Mouse (Mus musculus) CH12.LX (cell line): ENCODE results near the gene Nr5a2. TPM values are rescaled to one million over a fixed set of nuclear protein-coding genes. Genes with fewer than 3 reads are reported as not detected.
A peak's percentile ranks its signal among the peaks of the same experiment; 100 is the strongest.

Experiments used
- DNase-seq: peaks from one replicate; pipeline ENCODE4 v3.0.0-alpha.2; 2013; ENCODE audit errors: extremely low read depth
- H3K27ac ChIP-seq: 2 replicates; pipeline ENCODE4 v1.5.1; 2012; ENCODE audit warnings: low read depth, mild to moderate bottlenecking, control low read depth, moderate library complexity; ENCODE audit not compliant: insufficient read depth
- H3K27me3 ChIP-seq: replicated peaks from 2 replicates; pipeline ENCODE3; 2012; ENCODE audit warnings: inconsistent platforms
- H3K36me3 ChIP-seq, 2 experiments: replicated peaks in 1 of 2; 2 replicates each; pipeline versions ENCODE3 to v1.6.1; 2012; ENCODE audit warnings: inconsistent platforms in 1 of 2, low read length in 1 of 2, mild to moderate bottlenecking in 1 of 2, mixed read lengths in 1 of 2, moderate library complexity in 1 of 2; ENCODE audit not compliant: control insufficient read depth in 1 of 2, insufficient read depth in 1 of 2
- H3K4me1 ChIP-seq, 2 experiments: 2 replicates each; pipeline ENCODE4 v1.6.1; 2012; ENCODE audit warnings: inconsistent platforms in 1 of 2, moderate library complexity in 1 of 2; ENCODE audit not compliant: insufficient read depth in 2 of 2, control insufficient read depth in 1 of 2
- H3K4me2 ChIP-seq: 2 replicates; pipeline ENCODE4 v1.6.1; 2012; ENCODE audit warnings: low read depth, mild to moderate bottlenecking, control low read depth; ENCODE audit not compliant: poor library complexity, insufficient read depth, severe bottlenecking
- H3K4me3 ChIP-seq, 3 experiments: fragments of 150-350 bp in 1 of 3; sonication (generic) in 1 of 3; replicated peaks in 1 of 3; 2 replicates each; pipeline versions ENCODE3 to v1.5.1; 2011 to 2012; ENCODE audit warnings: low read depth in 2 of 3, low read length in 2 of 3, mild to moderate bottlenecking in 2 of 3, moderate library complexity in 2 of 3, control low read depth in 1 of 3, improper control_type of control experiment in 1 of 3, inconsistent platforms in 1 of 3, mixed read lengths in 1 of 3; ENCODE audit not compliant: poor library complexity in 1 of 3
- H3K79me2 ChIP-seq: replicated peaks from 2 replicates; pipeline ENCODE4 v1.6.1; 2012; ENCODE audit warnings: mild to moderate bottlenecking, moderate library complexity; ENCODE audit not compliant: control insufficient read depth, poor library complexity, insufficient read depth, severe bottlenecking; ENCODE audit errors: extremely low read depth
- H3K9ac ChIP-seq: 2 replicates; pipeline ENCODE4 v1.6.1; 2012; ENCODE audit warnings: low read depth, mild to moderate bottlenecking, control low read depth, moderate library complexity; ENCODE audit not compliant: insufficient read depth
- H3K9me3 ChIP-seq: replicated peaks from 2 replicates; pipeline ENCODE3; 2012; ENCODE audit warnings: low read length, inconsistent platforms, mixed read lengths
- EP300 ChIP-seq: IDR thresholded peaks from 2 replicates; pipeline ENCODE4 v1.6.1; 2011; ENCODE audit warnings: low read length, improper control_type of control experiment
- MAFK ChIP-seq: IDR thresholded peaks from 2 replicates; pipeline ENCODE4 v1.6.1; 2011; ENCODE audit warnings: low read length, improper control_type of control experiment; ENCODE audit not compliant: insufficient replicate concordance
- MEF2A ChIP-seq: IDR thresholded peaks from 2 replicates; pipeline ENCODE4 v1.6.1; 2014; ENCODE audit warnings: low read depth, mild to moderate bottlenecking, inconsistent platforms, low read length, improper control_type of control experiment, borderline replicate concordance
- RAD21 ChIP-seq: IDR thresholded peaks from 2 replicates; pipeline ENCODE4 v1.6.1; 2011; ENCODE audit warnings: low read depth, mild to moderate bottlenecking, low read length, improper control_type of control experiment, moderate library complexity
- SMC3 ChIP-seq: IDR thresholded peaks from 2 replicates; pipeline ENCODE4 v1.6.1; 2011; ENCODE audit warnings: low read depth, low read length, improper control_type of control experiment
- ZKSCAN1 ChIP-seq: IDR thresholded peaks from 2 replicates; pipeline ENCODE4 v1.6.1; 2012; ENCODE audit warnings: low read depth, inconsistent platforms, low read length, improper control_type of control experiment, borderline replicate concordance
- ZNF384 ChIP-seq: IDR thresholded peaks from 2 replicates; pipeline ENCODE4 v1.6.1; 2012; ENCODE audit warnings: low read depth, low read length, improper control_type of control experiment, inconsistent platforms
- dilution Hi-C: fragments of 300-500 bp; cut with MboI; formaldehyde crosslinking; loops from 2 replicates; pipeline ENCODE4 v1.14.3; 2020; ENCODE audit warnings: low sequenced_read_pairs; ENCODE audit not compliant: extremely low pct_unique_long_range_greater_than_20kb, extremely low pct_ligation_motif_present
- in situ Hi-C: fragments of 300-500 bp; cut with MboI; formaldehyde crosslinking; loops from 3 replicates; pipeline ENCODE4 v1.14.3; 2019; ENCODE audit warnings: low sequenced_read_pairs, low pct_ligation_motif_present, low pct_unique_long_range_greater_than_20kb, mixed read lengths
- polyA plus RNA-seq: library from polyadenylated mRNA; unstranded; fragments of >175 nt; gene quantifications from 2 replicates; pipeline ENCODE4 v1.2.1, GENCODE M21; 2012; ENCODE audit warnings: low read depth; ENCODE audit not compliant: insufficient read length
- total RNA-seq, 2 experiments: library from RNA; depleted of rRNA; stranded (reverse); fragments of 300-350 nt in 1 of 2; fragments of >200 nt in 1 of 2; gene quantifications; 2 replicates each; pipeline ENCODE4 v1.2.3; 2012 to 2014

The Nr5a2 gene
- total and polyA plus RNA-seq, 3 experiments = 0.47 to 1.3 (median 0.77) TPM

DNA sequence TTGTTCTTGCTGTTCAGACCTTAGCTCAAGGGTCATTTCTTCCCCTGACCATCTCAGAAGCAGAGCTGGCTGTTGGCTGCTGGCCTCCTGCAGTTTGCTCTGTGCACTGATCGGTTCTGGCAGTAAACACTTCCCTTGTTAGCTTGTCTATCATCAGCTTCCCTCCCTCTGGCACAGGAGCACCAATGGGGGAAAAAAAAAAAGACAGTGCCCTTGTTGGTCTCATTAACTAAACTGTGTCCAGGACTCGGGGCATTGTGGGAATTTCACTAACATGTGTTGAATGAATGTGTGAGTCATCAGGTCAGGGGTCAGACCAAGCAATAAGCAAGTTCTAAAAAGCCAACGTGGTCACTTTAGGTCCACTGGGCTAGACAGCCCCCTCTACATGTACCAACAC lies 34.2 kb downstream of the Nr5a2 start:
- TF ChIP-seq ZNF384 (no peak), MAFK (no peak), EP300 (no peak)
- Histone ChIP-seq H3K4me2 (no peak overlapping the region), H3K79me2 (no peaks in the 10 kb centered on the region), H3K36me3 (no peaks in the 10 kb centered on the region), H3K4me3 (no peak overlapping the region), H3K9me3 (no peaks in the 10 kb centered on the region), H3K4me1 (peaks cover 0 to 14% of the 10 kb centered on the region in 2 experiments; a peak in 3 of 4 replicates), H3K27me3 (no peaks in the 10 kb centered on the region), H3K27ac (no peak overlapping the region), H3K9ac (no peak overlapping the region)
- dilution Hi-C loops = no loop called here
- DNase-seq = no peak
- in situ Hi-C loops = no loop called here

DNA sequence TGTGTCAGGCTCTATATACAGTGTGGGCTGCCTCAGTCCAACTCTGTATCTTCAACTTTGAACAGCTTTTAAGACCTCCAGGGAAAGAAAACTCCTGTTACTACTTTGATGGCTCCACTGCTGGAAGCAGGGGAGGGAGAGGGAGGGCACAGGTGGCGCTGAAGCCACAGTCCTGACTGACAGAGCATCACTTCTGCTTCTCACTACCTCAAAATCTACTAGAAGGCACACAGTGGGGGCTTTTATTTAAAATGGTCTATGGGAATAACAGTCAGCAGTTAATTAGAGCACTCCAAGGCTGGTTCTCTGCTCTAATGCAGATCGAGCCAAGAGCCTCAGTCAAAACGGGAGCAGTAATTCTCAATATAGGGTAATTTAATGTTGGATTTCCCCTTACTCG lies 40.2 kb downstream of the Nr5a2 start:
- Histone ChIP-seq H3K9me3 (no peaks in the 10 kb centered on the region), H3K9ac (no peak overlapping the region), H3K4me3 (no peak overlapping the region), H3K27ac (no peak overlapping the region), H3K79me2 (no peaks in the 10 kb centered on the region), H3K27me3 (no peaks in the 10 kb centered on the region), H3K4me2 (no peak overlapping the region), H3K4me1 (peaks cover 0 to 31% of the 10 kb centered on the region in 2 experiments; a peak in 2 of 4 replicates), H3K36me3 (no peaks in the 10 kb centered on the region)
- TF ChIP-seq EP300 (peak; percentile 54; the same call in 1 of the 2 replicates), RAD21 (no peak), ZKSCAN1 (peak; percentile 89)
- in situ Hi-C loops (no loop called here), dilution Hi-C loops (no loop called here)
- peak; percentile 46 for DNase-seq

DNA sequence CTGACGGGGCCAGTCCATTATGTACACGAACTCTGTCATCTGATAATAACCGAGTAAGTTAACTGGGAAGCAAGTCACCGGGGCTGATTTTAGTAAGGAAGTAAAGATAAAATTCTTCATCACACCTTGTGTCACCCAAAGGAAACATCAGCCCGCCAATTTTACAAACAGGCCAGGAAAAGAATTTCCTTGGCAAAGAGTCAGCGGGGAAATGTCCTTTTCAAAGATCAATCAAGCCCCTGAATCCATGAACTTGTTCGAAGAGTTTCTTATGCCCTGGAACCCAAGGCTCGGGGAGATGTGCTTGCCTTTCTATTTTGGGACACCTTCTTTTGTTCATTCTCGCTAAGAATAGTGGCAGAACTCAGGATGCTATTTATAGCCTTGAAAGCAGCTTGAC lies 41.5 kb downstream of the Nr5a2 start:
- TF ChIP-seq MEF2A (peak; percentile 36; the same call in 1 of the 2 replicates), SMC3 (no peak)
- Histone ChIP-seq H3K4me2 (no peak overlapping the region), H3K9me3 (no peaks in the 10 kb centered on the region), H3K4me3 (no peak overlapping the region), H3K9ac (no peak overlapping the region), H3K27ac (no peak overlapping the region), H3K36me3 (no peaks in the 10 kb centered on the region), H3K79me2 (no peaks in the 10 kb centered on the region), H3K4me1 (peaks cover 0 to 31% of the 10 kb centered on the region in 2 experiments; a peak in 2 of 4 replicates), H3K27me3 (no peaks in the 10 kb centered on the region)
- dilution Hi-C loops = no loop called here
- DNase-seq = no peak
- in situ Hi-C loops = no loop called here
